Mouse (Mus musculus) CH12.LX (cell line): ENCODE data around the gene Prmt1. TPM values are rescaled to one million over a fixed set of nuclear protein-coding genes. Genes with fewer than 3 reads are reported as not detected.

Source experiments
- DNase-seq: peaks from one replicate; pipeline ENCODE4 v3.0.0-alpha.2; 2013; ENCODE audit errors: extremely low read depth
- H3K27ac ChIP-seq: 2 replicates; pipeline ENCODE4 v1.5.1; 2012; ENCODE audit warnings: low read depth, mild to moderate bottlenecking, control low read depth, moderate library complexity; ENCODE audit not compliant: insufficient read depth
- H3K27me3 ChIP-seq: replicated peaks from 2 replicates; pipeline ENCODE3; 2012; ENCODE audit warnings: inconsistent platforms
- H3K36me3 ChIP-seq, 2 experiments: replicated peaks in 1 of 2; 2 replicates each; pipeline versions ENCODE3 to v1.6.1; 2012; ENCODE audit warnings: inconsistent platforms in 1 of 2, low read length in 1 of 2, mild to moderate bottlenecking in 1 of 2, mixed read lengths in 1 of 2, moderate library complexity in 1 of 2; ENCODE audit not compliant: control insufficient read depth in 1 of 2, insufficient read depth in 1 of 2
- H3K4me1 ChIP-seq, 2 experiments: 2 replicates each; pipeline ENCODE4 v1.6.1; 2012; ENCODE audit warnings: inconsistent platforms in 1 of 2, moderate library complexity in 1 of 2; ENCODE audit not compliant: insufficient read depth in 2 of 2, control insufficient read depth in 1 of 2
- H3K4me2 ChIP-seq: 2 replicates; pipeline ENCODE4 v1.6.1; 2012; ENCODE audit warnings: low read depth, mild to moderate bottlenecking, control low read depth; ENCODE audit not compliant: poor library complexity, insufficient read depth, severe bottlenecking
- H3K4me3 ChIP-seq, 3 experiments: fragments of 150-350 bp in 1 of 3; sonication (generic) in 1 of 3; replicated peaks in 1 of 3; 2 replicates each; pipeline versions ENCODE3 to v1.5.1; 2011 to 2012; ENCODE audit warnings: low read depth in 2 of 3, low read length in 2 of 3, mild to moderate bottlenecking in 2 of 3, moderate library complexity in 2 of 3, control low read depth in 1 of 3, improper control_type of control experiment in 1 of 3, inconsistent platforms in 1 of 3, mixed read lengths in 1 of 3; ENCODE audit not compliant: poor library complexity in 1 of 3
- H3K79me2 ChIP-seq: replicated peaks from 2 replicates; pipeline ENCODE4 v1.6.1; 2012; ENCODE audit warnings: mild to moderate bottlenecking, moderate library complexity; ENCODE audit not compliant: control insufficient read depth, poor library complexity, insufficient read depth, severe bottlenecking; ENCODE audit errors: extremely low read depth
- H3K9ac ChIP-seq: 2 replicates; pipeline ENCODE4 v1.6.1; 2012; ENCODE audit warnings: low read depth, mild to moderate bottlenecking, control low read depth, moderate library complexity; ENCODE audit not compliant: insufficient read depth
- H3K9me3 ChIP-seq: replicated peaks from 2 replicates; pipeline ENCODE3; 2012; ENCODE audit warnings: low read length, inconsistent platforms, mixed read lengths
- BHLHE40 ChIP-seq: IDR thresholded peaks from 2 replicates; pipeline ENCODE4 v1.6.1; 2011; ENCODE audit warnings: mild to moderate bottlenecking, low read depth, low read length, improper control_type of control experiment
- CHD1 ChIP-seq: IDR thresholded peaks from 2 replicates; pipeline ENCODE4 v1.6.1; 2012; ENCODE audit warnings: low read depth, low read length, improper control_type of control experiment, inconsistent platforms
- CHD2 ChIP-seq: IDR thresholded peaks from 2 replicates; pipeline ENCODE4 v1.6.1; 2011; ENCODE audit warnings: low read length, improper control_type of control experiment
- CTCF ChIP-seq, 2 experiments: IDR thresholded peaks in 1 of 2; conservative IDR thresholded peaks in 1 of 2; 2 replicates each; pipeline ENCODE4 v1.5.1; 2011 to 2012; ENCODE audit warnings: low read depth in 2 of 2, low read length in 2 of 2, improper control_type of control experiment in 1 of 2, inconsistent platforms in 1 of 2, mild to moderate bottlenecking in 1 of 2, moderate library complexity in 1 of 2
- E2F4 ChIP-seq: IDR thresholded peaks from 2 replicates; pipeline ENCODE4 v1.6.1; 2011; ENCODE audit warnings: low read depth, low read length, improper control_type of control experiment; ENCODE audit not compliant: insufficient replicate concordance
- ELF1 ChIP-seq: IDR thresholded peaks from 2 replicates; pipeline ENCODE4 v1.6.1; 2014; ENCODE audit warnings: low read depth, mild to moderate bottlenecking, inconsistent platforms, low read length, improper control_type of control experiment
- EP300 ChIP-seq: IDR thresholded peaks from 2 replicates; pipeline ENCODE4 v1.6.1; 2011; ENCODE audit warnings: low read length, improper control_type of control experiment
- ETS1 ChIP-seq: conservative IDR thresholded peaks from 2 replicates; pipeline ENCODE4 v1.6.1; 2012; ENCODE audit warnings: low read depth, mild to moderate bottlenecking, inconsistent platforms, low read length, improper control_type of control experiment, moderate library complexity
- GABPA ChIP-seq: IDR thresholded peaks from 2 replicates; pipeline ENCODE4 v1.6.1; 2012; ENCODE audit warnings: low read depth, low read length, improper control_type of control experiment, inconsistent platforms; ENCODE audit not compliant: insufficient replicate concordance
- JUN ChIP-seq: IDR thresholded peaks from 2 replicates; pipeline ENCODE4 v1.6.1; 2011; ENCODE audit warnings: low read depth, mild to moderate bottlenecking, low read length, improper control_type of control experiment, moderate library complexity; ENCODE audit not compliant: insufficient read depth
- JUND ChIP-seq: conservative IDR thresholded peaks from 2 replicates; pipeline ENCODE4 v1.6.1; 2011; ENCODE audit warnings: low read depth, low read length, improper control_type of control experiment
- KAT2A ChIP-seq: IDR thresholded peaks from 2 replicates; pipeline ENCODE4 v1.6.1; 2012; ENCODE audit warnings: low read length, improper control_type of control experiment, inconsistent platforms; ENCODE audit not compliant: insufficient replicate concordance
- MAX ChIP-seq: IDR thresholded peaks from 2 replicates; pipeline ENCODE4 v1.6.1; 2011; ENCODE audit warnings: low read length, improper control_type of control experiment
- MAZ ChIP-seq: IDR thresholded peaks from 2 replicates; pipeline ENCODE4 v1.6.1; 2012; ENCODE audit warnings: low read depth, mild to moderate bottlenecking, inconsistent platforms, low read length, improper control_type of control experiment, moderate library complexity
- MEF2A ChIP-seq: IDR thresholded peaks from 2 replicates; pipeline ENCODE4 v1.6.1; 2014; ENCODE audit warnings: low read depth, mild to moderate bottlenecking, inconsistent platforms, low read length, improper control_type of control experiment, borderline replicate concordance
- MXI1 ChIP-seq: IDR thresholded peaks from 2 replicates; pipeline ENCODE4 v1.6.1; 2011; ENCODE audit warnings: mild to moderate bottlenecking, low read depth, low read length, improper control_type of control experiment
- NELFE ChIP-seq: IDR thresholded peaks from 2 replicates; pipeline ENCODE4 v1.6.1; 2011; ENCODE audit warnings: low read depth, low read length, improper control_type of control experiment
- POLR2A ChIP-seq: IDR thresholded peaks from 2 replicates; pipeline ENCODE4 v1.6.1; 2011; ENCODE audit warnings: low read depth, mild to moderate bottlenecking, improper control_type of control experiment, low read length
- POLR2AphosphoS2 ChIP-seq: IDR thresholded peaks from 2 replicates; pipeline ENCODE4 v1.6.1; 2011; ENCODE audit warnings: low read depth, low read length, improper control_type of control experiment
- RAD21 ChIP-seq: IDR thresholded peaks from 2 replicates; pipeline ENCODE4 v1.6.1; 2011; ENCODE audit warnings: low read depth, mild to moderate bottlenecking, low read length, improper control_type of control experiment, moderate library complexity
- SIN3A ChIP-seq: IDR thresholded peaks from 2 replicates; pipeline ENCODE4 v1.6.1; 2012; ENCODE audit warnings: low read length, improper control_type of control experiment, inconsistent platforms
- SMC3 ChIP-seq: IDR thresholded peaks from 2 replicates; pipeline ENCODE4 v1.6.1; 2011; ENCODE audit warnings: low read depth, low read length, improper control_type of control experiment
- TBP ChIP-seq: conservative IDR thresholded peaks from 2 replicates; pipeline ENCODE4 v1.6.1; 2011; ENCODE audit warnings: low read depth, low read length, improper control_type of control experiment
- TCF12 ChIP-seq: IDR thresholded peaks from 2 replicates; pipeline ENCODE4 v1.6.1; 2014; ENCODE audit warnings: low read depth, mild to moderate bottlenecking, inconsistent platforms, low read length, improper control_type of control experiment
- UBTF ChIP-seq: IDR thresholded peaks from 2 replicates; pipeline ENCODE4 v1.6.1; 2012; ENCODE audit warnings: low read depth, mild to moderate bottlenecking, inconsistent platforms, low read length, improper control_type of control experiment, moderate library complexity
- ZC3H11A ChIP-seq: IDR thresholded peaks from 2 replicates; pipeline ENCODE4 v1.6.1; 2012; ENCODE audit warnings: low read depth, mild to moderate bottlenecking, inconsistent platforms, low read length, improper control_type of control experiment
- ZNF384 ChIP-seq: IDR thresholded peaks from 2 replicates; pipeline ENCODE4 v1.6.1; 2012; ENCODE audit warnings: low read depth, low read length, improper control_type of control experiment, inconsistent platforms
- dilution Hi-C: fragments of 300-500 bp; cut with MboI; formaldehyde crosslinking; loops from 2 replicates; pipeline ENCODE4 v1.14.3; 2020; ENCODE audit warnings: low sequenced_read_pairs; ENCODE audit not compliant: extremely low pct_unique_long_range_greater_than_20kb, extremely low pct_ligation_motif_present
- in situ Hi-C: fragments of 300-500 bp; cut with MboI; formaldehyde crosslinking; loops from 3 replicates; pipeline ENCODE4 v1.14.3; 2019; ENCODE audit warnings: low sequenced_read_pairs, low pct_ligation_motif_present, low pct_unique_long_range_greater_than_20kb, mixed read lengths
- polyA plus RNA-seq: library from polyadenylated mRNA; unstranded; fragments of >175 nt; gene quantifications from 2 replicates; pipeline ENCODE4 v1.2.1, GENCODE M21; 2012; ENCODE audit warnings: low read depth; ENCODE audit not compliant: insufficient read length
- total RNA-seq, 2 experiments: library from RNA; depleted of rRNA; stranded (reverse); fragments of 300-350 nt in 1 of 2; fragments of >200 nt in 1 of 2; gene quantifications; 2 replicates each; pipeline ENCODE4 v1.2.3; 2012 to 2014

Gene Prmt1
- total and polyA plus RNA-seq, 3 experiments = 231 to 642 (median 340) TPM

DNA sequence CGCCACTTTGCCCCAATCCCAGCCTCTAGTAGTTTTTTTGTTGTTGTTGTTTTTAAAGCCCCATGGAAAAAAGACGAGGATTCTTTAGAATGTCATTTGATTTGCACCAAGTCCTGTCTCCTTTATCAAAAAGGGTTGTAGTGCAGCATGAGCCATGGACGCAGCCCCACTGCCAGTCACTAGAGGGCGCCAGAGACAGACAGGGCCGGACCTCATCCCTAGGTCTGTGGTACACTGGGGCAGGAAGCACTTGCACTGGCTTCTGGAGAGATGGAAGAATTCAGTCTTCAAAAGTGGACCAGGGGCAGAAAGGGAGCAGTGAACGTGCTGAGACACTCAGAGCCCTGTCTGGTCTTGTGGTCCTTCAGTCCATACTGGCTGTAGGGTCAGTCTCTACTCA is 3.3 kb downstream of the Prmt1 start:
- dilution Hi-C loops (no loop called here), in situ Hi-C loops (no loop called here)
- H3K27ac ChIP-seq = no peak overlapping the region
- H3K79me2 ChIP-seq = peaks cover 46% of the 10 kb centered on the region
- H3K36me3 ChIP-seq = peaks cover 41 to 66% of the 10 kb centered on the region in 2 experiments
- H3K9ac ChIP-seq = no peak overlapping the region
- no peak overlapping the region for H3K4me2 ChIP-seq
- H3K9me3 ChIP-seq = no peaks in the 10 kb centered on the region
- DNase-seq = peak; percentile 82
- TF ChIP-seq GABPA (no peak), CHD1 (no peak), SMC3 (peak; percentile 63), KAT2A (no peak), EP300 (no peak), RAD21 (peak; percentile 70), JUND (no peak), JUN (no peak), ETS1 (no peak), TCF12 (no peak), MXI1 (no peak), E2F4 (no peak), ZNF384 (no peak), CTCF (conservative IDR thresholded peaks at IDR 0.05 in 1 of 2, IDR thresholded peaks at IDR 0.05 in 1 of 2; ENCODE audit: low read depth in 2 of 2, low read length in 2 of 2) (peak; percentile 89 to 92), CHD2 (no peak), TBP (no peak), SIN3A (no peak), NELFE (0 out of 2 replicates have a peak, but pooled peaks have one; percentile 18), POLR2AphosphoS2 (no peak), MAX (no peak), MEF2A (0 out of 2 replicates have a peak, but pooled peaks have one; percentile 16), POLR2A (no peak), ZC3H11A (no peak), ELF1 (no peak), BHLHE40 (0 out of 2 replicates have a peak, but pooled peaks have one; percentile 7), MAZ (no peak), UBTF (no peak)
- TF ChIP-seq, all 38 proteins: peak for 6
- Histone ChIP-seq H3K4me3 (no peak overlapping the region), H3K4me1 (peaks cover 7 to 23% of the 10 kb centered on the region in 2 experiments), H3K27me3 (no peaks in the 10 kb centered on the region)
